Mouse (Mus musculus) layer of hippocampus, adult 18-20 months (tissue): ENCODE results near the gene Spag9. TPM values are rescaled to one million over a fixed set of nuclear protein-coding genes. Genes with fewer than 3 reads are reported as not detected.

ENCODE experiments used
- total RNA-seq, 2 experiments: library from RNA; stranded (reverse); gene quantifications; 2 replicates each; pipeline ENCODE4 v1.2.3; 2021

Spag9 gene
- total RNA-seq, 2 experiments from 2014 or later, result 212 to 219 TPM

Other genes with a start within 250 kb of the Spag9 start
- 10 to 100 TPM; 23.7 to 24.1 TPM for gene Utp18, start 110.3 kb upstream of the Spag9 start, total RNA-seq
- gene Mbtd1, start 110.2 kb upstream of the Spag9 start, total RNA-seq, result 10 to 100 TPM; 28.9 to 32.6 TPM
- 10 to 100 TPM; 76.6 to 90.3 TPM for gene Nme2, start 39.8 kb upstream of the Spag9 start, total RNA-seq
- gene Gm20390, start 27.8 kb upstream of the Spag9 start, total RNA-seq, result 100 to 1,000 TPM; 108 to 113 TPM
- 10 to 100 TPM; 65.8 to 73.3 TPM for gene Nme1, start 27.6 kb upstream of the Spag9 start, total RNA-seq
- gene Tob1, start 215.4 kb downstream of the Spag9 start, total RNA-seq, result 10 to 100 TPM; 46.3 to 48.6 TPM
- under 1 TPM; 0.68 to 0.77 TPM for gene Wfikkn2, start 249.9 kb downstream of the Spag9 start, total RNA-seq